Mouse (Mus musculus): ENCODE results near the gene Wbp1.

Wbp1 gene

DNA sequence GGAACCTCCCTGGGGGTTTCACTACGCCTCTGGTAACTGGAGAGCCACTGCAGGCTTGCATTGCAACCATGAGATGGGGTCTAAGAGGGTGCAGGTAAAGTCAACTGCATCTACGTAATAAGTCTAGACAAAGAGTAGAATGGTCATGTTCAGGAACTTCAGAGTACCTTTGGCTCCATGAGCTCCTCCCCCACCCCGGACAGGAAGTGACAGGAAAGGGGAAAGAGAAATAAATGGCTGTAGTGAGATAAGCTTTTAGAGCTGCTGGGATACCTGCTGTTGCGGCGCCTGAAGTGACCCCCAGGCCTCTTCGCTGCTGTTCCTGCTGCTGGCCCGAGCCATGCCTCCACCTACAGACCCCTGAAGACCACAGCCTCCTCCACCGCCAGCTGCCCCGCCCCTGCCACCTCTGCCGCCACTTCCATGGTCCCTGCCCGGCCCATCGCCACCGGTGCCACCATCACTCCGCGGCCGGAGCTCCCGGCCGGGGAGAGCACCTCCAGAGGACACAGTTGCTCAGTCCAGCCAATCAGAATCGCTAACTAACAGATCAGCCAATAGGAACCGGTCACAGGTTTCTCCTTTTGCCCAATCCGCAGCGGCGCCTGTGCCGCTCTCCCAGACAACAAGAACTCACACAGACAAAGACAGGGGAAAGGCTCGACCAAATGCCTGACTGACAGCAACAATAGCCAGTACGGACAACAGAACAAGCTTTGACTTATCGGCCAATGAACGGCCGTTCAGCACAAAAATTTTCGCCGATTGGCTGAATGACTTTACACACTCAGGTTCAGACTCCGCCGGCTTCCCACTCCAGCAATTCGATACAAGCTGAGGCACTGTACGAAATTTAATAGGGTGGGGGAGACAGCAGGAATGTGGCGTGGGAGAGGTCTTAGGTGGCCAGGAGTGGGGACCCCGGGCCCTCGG, at the start of gene Wbp1:
Wbp1 (minus strand) TSS at position 630 of the 933 bp plus-strand sequence.
- DNase-seq (ENCODE audit: extremely low read depth, low read depth), result peak; percentile 100

DNA sequence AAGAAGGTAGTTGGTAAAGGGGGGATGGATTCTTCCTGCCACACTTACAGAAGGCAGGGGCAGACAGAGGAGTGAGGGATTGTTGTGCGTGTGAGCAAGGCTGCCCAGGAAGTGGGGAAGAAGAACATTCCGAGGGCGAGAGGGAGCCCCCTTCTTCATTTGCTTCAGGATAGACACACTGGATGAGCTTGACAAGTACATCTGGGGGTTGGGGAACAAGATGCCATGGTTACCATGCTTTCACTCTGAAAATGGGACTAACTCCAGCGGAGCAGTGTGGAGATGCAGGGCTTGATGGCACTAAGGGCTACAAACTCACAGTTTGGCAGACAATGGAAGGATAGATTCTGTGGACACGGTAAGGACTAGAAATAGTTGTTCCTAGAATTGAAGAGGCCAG, 49.7 kb upstream of the Wbp1 start:
- DNase-seq (ENCODE audit: extremely low read depth, low read depth), result no peak

DNA sequence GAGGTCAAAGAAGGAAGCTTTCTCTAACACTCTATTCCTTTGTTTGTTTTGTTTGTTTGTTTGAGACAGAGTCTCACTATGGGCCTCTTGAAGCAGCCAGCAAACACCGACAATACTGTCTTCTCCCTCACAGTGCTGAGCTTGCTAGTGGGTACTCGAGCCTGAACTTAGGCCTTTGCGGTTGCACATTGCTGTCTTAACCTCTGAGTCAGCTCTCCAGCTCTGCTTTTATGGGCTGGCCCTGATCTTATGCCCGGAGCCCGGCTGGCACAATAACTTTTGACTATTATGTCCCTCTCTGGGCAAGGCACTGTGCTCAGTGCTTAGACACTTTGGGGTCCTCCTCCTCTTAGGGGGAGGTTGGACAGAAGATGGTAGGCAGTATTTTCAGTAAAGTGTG, 48.5 kb upstream of the Wbp1 start:
- no peak for DNase-seq (ENCODE audit: extremely low read depth, low read depth)

DNA sequence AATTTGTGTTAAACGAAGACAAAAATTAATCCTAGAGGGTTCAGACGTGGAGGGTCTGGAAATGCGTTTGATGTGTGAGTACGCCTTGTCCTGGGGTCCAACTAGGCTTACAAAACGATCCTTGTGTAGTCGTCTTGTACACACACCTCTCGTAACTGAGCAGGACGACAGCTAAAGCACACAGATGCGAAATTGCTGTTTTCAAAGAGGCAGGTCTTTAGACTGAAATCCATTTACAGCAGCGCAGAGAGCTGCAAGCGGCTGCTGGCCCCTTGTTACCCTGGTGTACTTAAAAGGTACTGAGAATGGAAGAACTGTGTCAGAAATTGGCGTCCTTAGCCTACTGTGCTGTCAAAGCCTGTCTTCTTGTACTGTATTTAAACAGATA, 44.9 kb upstream of the Wbp1 start:
- DNase-seq (ENCODE audit: extremely low read depth, low read depth), result peak; percentile 37

DNA sequence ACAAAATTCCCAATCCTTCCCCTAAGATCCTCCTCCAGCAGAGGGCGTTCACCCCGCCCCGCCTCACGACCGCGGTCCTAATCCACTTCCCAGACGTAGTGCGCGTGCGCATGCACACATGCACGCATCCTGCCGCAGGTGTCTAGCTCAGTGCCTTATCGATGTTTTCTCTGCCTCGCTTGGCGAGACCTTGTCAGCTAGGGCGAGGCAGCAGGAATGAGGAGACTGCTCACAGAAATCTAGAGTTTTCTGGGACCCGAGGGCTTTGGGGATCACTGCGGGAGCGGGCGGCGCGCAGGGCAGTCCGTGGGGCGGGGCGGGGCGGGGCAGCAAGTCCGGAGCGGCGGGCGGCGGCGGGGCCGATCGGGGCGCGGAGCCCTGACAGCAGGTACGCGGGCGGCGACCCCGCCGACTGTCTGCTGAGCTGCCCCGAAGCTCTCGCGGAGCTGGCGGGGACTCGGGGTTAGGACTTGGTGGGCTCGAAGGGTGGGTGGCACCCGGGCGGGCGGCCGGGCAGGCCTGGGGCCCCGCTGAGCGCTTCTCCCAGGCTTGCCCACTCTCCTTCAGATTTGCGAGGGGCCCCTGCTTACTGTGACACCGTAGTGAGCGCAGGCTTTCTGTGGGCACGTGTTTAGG, 44.4 kb upstream of the Wbp1 start, which contains the start of gene Dctn1:
Dctn1 (plus strand) TSS at position 314 of the 636 bp plus-strand sequence.
- peak; percentile 81 for DNase-seq (ENCODE audit: extremely low read depth, low read depth)

DNA sequence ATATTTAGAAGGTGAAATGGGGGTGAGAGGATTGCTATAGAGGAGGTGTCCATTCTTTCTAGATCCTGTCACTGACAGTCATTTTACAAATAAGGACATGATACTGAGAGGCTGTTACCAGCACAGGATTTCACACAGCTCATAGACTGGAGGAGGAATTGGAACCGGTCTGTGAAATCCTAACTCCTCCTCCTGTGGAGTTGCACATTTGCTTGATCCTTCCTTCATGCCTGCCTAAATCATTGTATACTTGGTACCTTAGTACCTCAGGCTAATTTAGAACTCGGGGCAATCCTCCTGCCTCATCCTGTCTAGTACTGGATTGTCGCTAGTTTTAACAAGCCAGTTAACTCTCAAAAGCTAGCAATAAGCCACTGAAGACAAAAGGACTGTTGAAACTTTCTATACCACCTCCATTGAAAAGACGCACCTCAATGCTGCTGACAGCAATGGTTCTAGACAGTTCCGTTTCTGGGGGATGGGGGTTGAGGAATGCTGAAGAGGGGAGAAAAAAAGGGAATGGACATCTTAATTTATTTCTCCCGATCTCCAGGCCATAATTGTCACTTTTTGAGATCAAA, 43.8 kb upstream of the Wbp1 start:
- DNase-seq (ENCODE audit: extremely low read depth, low read depth), result no peak

DNA sequence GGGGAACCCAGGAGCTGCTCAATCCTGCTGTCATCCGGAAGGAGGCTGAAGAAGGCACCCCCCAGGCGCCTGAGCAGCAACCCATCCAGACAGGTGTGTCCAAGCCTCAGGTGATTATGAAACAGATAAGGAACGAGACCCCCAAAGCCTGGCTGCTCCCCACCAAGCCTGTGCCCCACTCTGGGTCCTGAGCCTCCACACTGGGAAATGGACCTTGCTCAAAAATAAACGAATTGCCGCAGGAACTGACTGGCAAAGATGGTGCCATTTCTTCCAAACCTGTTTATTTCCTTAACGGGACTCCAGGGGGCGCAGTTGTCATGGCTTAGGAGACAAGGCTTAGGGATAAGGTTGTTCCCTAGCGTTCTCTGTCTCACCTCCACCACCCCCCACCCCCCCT, 41.3 kb upstream of the Wbp1 start:
- DNase-seq (ENCODE audit: extremely low read depth, low read depth), result peak; percentile 44

DNA sequence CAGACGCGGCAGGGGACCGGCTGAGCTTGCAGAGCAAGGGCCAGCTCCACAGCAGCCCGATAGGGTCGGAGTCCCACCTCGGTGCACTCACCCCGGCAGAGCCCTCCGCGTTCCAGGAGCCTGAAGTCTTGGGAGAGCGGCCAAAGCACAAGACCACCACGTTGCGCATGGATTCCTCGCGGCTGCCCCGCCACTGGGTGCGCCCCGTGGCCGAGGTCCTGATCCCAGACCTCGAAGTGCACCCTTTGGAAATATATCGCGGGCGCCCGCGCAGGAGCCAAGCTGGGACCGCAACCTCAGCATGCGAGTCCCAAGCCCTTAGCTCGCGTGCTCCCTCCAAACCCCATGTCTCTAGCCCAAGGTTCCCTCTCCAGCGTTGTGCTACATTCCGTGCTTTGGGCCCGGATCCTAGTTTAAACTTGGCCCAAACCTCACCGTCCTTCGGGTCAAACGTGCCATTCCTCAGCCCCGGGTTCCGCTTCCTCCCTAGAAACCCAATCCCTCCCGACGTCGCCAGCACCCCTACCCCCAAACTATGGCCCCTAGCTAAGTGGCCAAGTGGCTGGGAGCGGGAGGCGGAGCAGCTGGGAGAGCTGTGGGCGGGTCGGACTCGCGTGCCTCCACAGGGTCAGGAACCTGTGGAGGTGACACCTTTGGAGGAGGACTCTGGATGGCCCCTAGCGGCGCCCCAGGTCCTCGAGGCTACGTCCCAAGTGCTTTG, 40.7 kb upstream of the Wbp1 start:
- no peak for DNase-seq (ENCODE audit: extremely low read depth, low read depth)

DNA sequence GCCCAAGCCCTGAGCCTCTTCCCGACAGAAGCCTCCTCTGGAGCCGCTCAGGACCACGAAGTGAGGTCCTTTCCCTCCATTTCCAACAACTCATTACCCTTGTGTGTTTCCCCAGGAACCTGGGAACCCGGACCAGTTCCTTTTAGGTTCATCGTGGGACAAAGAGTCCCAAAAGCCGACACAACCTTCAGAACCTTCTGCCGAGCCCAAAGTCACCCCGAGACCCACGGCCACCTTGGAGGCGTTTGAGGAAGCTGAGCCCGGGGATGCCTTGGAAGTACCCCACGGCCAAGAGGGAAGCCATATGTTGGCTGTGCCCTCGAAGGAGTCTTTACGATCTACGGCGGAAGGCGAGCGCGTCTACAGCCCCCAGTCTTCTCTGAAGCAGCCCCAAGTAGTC, 40.1 kb upstream of the Wbp1 start:
- no peak for DNase-seq (ENCODE audit: extremely low read depth, low read depth)

DNA sequence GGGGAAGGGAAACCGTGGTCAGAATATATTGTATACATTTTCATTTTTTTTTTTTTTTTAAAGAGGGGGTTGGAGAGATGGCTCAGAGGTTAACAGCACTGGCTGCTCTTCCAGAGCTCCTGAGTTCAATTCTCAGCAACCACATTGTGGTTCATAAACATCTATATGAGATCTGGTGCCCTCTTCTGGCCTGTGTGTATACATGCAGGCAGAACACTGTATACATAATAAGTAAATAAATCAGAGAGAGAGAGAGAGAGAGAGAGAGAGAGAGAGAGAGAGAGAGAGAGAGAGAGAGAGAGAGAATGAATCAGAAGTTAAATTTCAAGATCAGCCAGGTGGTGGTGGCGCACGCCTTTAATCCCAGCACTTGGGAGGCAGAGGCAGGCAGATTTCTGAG, 38.1 kb upstream of the Wbp1 start:
- peak; percentile 55 for DNase-seq (ENCODE audit: extremely low read depth, low read depth)

DNA sequence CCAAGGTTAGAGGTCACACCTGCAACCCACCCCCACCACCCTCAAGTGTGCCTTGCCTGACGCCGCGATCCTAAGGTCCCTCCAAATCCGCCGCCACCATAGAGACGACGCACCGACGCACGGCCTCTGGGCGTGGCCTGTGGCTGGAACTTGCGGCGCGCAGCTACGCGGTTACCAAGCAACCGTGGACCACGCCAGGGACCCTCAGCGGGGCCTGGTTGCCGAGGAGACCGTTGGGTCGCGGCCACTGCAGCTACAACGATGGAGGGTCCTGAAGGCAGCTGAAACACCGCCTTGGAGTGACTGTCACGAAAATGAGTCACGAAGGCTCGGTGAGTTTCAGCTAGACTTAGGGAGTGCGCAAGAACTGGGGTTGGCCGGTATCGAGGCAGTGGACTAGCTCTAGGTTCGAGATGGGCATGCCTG, 34.9 kb upstream of the Wbp1 start, which contains the start of the genes Wdr54 and 1700003E16Rik:
Wdr54 (minus strand) TSS at position 139 of the 426 bp plus-strand sequence.
1700003E16Rik (plus strand) TSS at position 146 of the 426 bp plus-strand sequence.
- DNase-seq (ENCODE audit: extremely low read depth, low read depth), result no peak

DNA sequence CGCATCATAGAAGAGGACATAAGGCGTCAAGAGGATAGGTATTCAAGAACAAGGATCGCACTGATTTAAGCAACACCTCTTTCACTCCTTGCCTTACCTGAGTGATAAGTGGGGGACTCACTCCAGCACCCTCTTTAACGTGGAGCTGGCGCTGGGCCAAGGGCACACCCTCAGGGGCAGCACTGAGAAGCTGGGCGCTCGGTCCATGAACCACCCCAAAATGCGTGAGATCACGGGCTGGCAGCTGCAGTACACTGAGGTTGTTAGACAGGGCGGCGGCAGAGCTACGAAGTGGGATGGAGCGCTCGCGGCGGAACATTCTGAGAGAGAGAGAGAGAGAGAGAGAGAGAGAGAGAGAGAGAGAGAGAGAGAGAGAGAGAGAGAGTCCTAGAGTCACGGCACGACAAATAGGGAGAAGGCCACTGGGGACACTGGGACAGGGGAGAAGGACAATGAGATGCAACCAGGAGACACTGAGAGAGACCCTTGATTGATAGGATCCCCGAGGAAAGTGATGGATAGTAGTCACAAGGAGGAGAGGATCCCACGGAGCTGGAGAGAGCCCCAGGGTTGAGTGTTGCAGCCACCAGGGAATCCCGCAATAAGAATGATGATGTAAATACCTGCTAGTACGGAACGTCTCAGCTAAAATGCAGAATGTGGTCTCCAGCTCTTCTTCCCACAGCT, 34.3 kb upstream of the Wbp1 start:
- no peak for DNase-seq (ENCODE audit: extremely low read depth, low read depth)

DNA sequence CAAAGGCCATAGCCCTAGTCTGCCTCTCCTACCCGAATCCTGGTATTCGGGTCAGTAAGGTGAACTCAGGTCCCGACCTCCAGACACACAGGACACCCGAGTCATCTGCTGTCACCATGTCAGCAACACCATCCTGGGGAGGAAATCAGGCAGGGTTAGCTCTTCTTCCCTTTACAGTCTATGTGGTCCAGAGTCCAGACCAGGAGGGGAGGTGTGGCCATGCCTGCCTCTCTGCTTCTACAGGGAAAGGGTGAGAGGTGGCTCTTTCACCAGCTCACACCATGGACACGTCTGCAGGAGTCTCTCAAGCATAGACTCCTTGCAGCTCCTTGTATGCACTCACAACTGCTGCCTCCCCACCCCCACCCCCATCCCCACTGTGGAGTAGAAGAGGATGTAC, 32.1 kb upstream of the Wbp1 start:
- DNase-seq (ENCODE audit: extremely low read depth, low read depth), result no peak

DNA sequence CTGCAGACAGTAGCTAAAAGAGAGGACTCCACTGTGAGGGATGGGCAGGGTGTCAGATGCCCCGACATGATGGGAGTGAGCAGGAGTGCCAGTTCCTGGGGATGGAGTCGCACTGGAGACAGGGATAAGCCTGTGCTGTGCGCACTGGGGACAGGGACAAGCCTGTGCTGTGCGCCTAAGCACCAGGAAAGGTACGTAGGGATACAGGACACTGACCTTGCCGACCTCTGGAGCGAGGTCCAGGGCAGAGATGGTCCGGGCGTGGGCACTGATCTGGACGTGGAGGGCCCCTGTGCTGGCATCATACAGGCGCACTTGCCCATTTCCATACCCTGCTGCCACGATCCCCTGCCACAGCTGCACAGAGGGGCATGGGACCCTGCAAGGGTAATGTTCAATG, 31.7 kb upstream of the Wbp1 start:
- no peak for DNase-seq (ENCODE audit: extremely low read depth, low read depth)

DNA sequence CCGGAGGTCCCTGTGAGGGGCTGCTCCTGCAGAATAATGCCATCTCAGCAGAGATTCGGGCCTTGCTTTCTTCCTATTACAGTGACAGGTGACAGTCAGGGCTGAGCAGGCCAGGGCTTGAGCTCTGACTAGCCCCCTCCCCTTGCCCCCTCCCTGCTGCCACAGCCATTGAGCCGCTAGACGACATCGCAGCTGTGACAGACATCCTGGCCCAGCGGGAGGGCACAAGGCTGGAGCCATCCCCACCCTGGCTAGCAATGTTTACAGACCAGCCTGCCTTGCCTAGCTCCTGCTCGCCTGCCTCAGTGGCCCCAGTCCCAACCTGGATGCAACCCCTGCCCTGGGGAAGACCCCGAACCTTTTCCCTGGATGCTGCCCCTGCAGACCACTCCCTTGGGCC, 30.4 kb upstream of the Wbp1 start:
- DNase-seq (ENCODE audit: extremely low read depth, low read depth), result no peak

DNA sequence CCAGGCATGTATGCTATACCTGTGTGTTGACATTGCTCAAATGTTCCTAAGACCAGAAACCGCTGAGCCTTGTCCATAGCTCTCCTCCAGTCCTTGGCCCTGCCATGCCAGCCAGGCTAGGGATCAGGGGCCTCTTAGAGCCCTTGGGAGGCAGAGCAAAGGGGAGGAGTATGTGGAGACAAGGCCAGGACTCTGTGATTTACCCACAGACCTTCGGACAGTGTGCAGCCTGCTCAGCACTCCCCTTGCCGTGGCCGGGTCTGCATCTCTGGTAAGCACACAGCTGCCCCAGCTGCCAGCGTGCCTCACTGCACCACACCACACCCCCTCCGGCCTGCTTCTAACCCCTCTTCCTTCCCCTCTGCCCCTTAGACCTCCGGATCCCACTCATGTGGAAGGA, 25.9 kb upstream of the Wbp1 start:
- no peak for DNase-seq (ENCODE audit: extremely low read depth, low read depth)

DNA sequence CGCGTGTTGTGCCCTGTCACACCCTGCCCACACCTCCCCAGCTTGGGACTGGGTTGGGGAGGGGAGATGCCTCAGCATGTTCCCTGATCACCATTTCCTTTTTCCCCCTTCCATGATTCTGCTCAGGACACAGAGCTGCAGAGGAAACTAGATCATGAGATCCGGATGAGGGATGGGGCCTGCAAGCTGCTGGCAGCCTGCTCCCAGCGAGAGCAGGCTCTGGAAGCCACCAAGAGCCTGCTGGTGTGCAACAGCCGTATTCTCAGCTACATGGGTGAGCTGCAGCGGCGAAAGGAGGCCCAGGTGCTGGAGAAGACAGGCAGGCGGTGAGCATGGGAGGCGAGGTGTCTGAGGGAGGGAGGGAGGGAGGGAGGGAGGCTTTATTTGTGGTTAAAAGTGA, 24.4 kb upstream of the Wbp1 start:
- DNase-seq (ENCODE audit: extremely low read depth, low read depth), result no peak

DNA sequence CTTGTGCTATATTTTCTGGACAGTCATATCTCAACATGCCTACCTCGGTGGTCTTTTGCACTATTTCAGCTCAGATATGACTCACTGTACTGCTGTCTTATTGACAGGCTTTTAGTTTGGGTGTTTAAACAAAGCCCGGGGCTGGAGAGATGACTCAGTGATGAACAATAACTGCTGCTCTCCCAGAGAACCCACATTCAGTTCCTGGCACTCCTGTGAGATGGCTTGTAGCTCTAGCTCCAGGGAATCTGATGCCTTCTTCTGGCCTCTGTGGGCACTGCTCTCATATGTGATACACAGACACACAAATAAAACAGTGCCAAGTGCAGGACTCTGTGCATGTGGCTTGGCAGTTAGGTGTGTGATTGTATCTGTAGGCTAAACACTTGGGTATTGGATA, 23.9 kb upstream of the Wbp1 start:
- no peak for DNase-seq (ENCODE audit: extremely low read depth, low read depth)

DNA sequence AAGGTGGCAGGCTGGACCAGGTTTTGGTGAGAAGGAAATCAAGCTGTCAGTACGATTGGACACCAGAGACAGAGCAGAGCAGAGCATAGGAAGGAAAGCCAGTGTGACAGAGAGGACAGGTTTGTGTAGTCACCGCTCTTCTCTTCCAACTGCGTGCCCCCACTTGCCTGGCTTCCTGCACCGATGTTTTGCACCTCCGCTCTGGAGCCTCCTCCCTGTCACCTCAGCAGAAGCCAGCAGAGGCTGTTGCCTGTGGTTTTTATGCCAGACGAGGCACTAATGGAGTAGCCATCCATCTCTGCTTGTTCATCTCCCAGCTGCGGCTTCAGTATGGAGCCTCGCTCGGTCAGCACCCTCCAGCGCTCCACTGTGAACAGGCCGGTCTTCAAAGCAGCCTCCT, 21.5 kb upstream of the Wbp1 start:
- no peak for DNase-seq (ENCODE audit: extremely low read depth, low read depth)

DNA sequence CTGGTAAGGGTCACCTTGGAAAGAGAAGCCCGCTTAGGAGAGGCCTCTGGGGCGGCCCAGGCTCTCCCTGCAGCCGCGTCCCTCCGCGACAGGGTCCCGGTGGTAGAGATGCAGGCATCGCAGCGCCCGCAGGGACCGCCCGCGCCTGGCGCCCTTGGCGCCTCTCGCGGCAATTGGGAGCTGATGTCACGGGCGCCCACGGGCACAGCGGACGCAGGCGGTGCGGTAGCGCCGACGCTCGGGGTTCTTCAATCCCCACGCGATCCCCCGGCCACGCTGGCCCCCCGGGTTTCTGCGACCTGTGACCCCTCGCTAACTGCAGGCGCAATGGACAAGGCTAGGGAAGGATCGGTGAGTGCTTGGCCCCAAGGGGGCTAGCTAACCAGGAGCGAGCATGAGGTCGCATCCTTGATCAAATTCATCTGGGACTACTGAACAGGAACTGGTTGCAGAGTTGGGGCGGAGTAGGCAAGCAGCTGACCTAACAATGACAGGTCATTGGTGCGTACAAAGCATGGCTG, 20.9 kb upstream of the Wbp1 start:
- DNase-seq (ENCODE audit: extremely low read depth, low read depth), result no peak

DNA sequence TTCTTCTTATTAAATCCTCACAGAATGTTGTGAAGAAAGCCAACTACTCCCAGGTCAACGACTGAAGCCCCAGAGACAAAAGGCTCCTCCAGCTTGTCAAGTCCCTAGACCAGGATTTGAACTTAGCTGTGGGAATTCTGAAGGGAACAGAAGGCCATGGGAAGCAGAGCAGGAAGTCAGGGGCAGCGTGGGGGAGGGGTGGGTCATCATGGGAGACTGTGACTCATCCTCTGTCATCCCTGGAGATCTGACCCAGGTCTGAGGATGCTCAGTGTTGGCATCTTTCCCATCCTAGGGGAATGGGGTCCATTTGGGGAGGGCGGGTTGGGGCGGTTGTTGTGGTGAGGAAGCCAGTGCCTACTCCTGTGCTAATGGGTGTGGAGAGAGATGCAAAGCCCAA, 20.3 kb upstream of the Wbp1 start:
- DNase-seq (ENCODE audit: extremely low read depth, low read depth), result no peak
